In genomic region chr8:84186547-84186946, GRCm38 (mm10) we compare ENCODE assay signal across 8 mouse cellular contexts. TPM values are rescaled to one million over a fixed set of nuclear protein-coding genes. Genes with fewer than 3 reads are reported as not detected.
DNase-seq lines count a peak whose midpoint lies in the region; ATAC-seq and TF ChIP-seq lines count a peak whose summit lies in the region.

No protein-coding gene starts in this region.

- DNase-seq in ES-CJ7 (ENCODE audit: low read depth, low spot score): peak; percentile 99
- peak; percentile 56 for DNase-seq in c-Kit-negative CD71-positive TER-119-positive erythroid progenitor cells, embryonic 14.5 days (ENCODE audit: low read depth, low spot score)
- DNase-seq in heart, postnatal 14 days: peak; percentile 78 to 84
- peak; percentile 76 to 84 for DNase-seq in kidney, postnatal 4 days
- DNase-seq in lung, embryonic 14.5 days: peak; percentile 94
- peak; percentile 77 for DNase-seq in thymus, adult 2 months

- H3K4me3 ChIP-seq in forebrain, embryonic 12.5 days (replicated peaks): peak overlapping the region; percentile 28
- peak overlapping the region; percentile 36 for H3K4me3 ChIP-seq in lung, embryonic 14.5 days (ENCODE audit: low read depth, low read length)
- peak overlapping the region; percentile 29 for H3K4me3 ChIP-seq in neural tube, embryonic 15.5 days (replicated peaks)
- peak overlapping the region; percentile 69 for H3K4me3 ChIP-seq in thymus, adult 2 months (ENCODE audit: control insufficient read depth, insufficient read depth, low read length)

- no peaks in the 10 kb centered on the region for H3K9me3 ChIP-seq in forebrain, embryonic 12.5 days
- no peaks in the 10 kb centered on the region for H3K9me3 ChIP-seq in lung, embryonic 14.5 days (ENCODE audit: low read depth, low read length)
- H3K9me3 ChIP-seq in neural tube, embryonic 15.5 days (replicated peaks): no peaks in the 10 kb centered on the region

- H3K4me1 ChIP-seq in forebrain, embryonic 12.5 days: peaks cover 30% of the 10 kb centered on the region
- H3K4me1 ChIP-seq in lung, embryonic 14.5 days (ENCODE audit: insufficient read depth): peaks cover 15% of the 10 kb centered on the region
- H3K4me1 ChIP-seq in neural tube, embryonic 15.5 days: peaks cover 38% of the 10 kb centered on the region
- H3K4me1 ChIP-seq in thymus, adult 2 months (replicated peaks; ENCODE audit: control insufficient read depth, insufficient read depth, low read length): peaks cover 22% of the 10 kb centered on the region

- H3K36me3 ChIP-seq in forebrain, embryonic 12.5 days (replicated peaks): no peaks in the 10 kb centered on the region
- no peaks in the 10 kb centered on the region for H3K36me3 ChIP-seq in lung, embryonic 14.5 days (ENCODE audit: insufficient read depth)
- no peaks in the 10 kb centered on the region for H3K36me3 ChIP-seq in neural tube, embryonic 15.5 days
- no peaks in the 10 kb centered on the region for H3K36me3 ChIP-seq in thymus, adult 2 months (ENCODE audit: control insufficient read depth, insufficient read depth, low read length)

- 0% methylated on average over 12 of the region's 12 CpGs for WGBS in forebrain, embryonic 12.5 days
- under 1% methylated on average over 12 of the region's 12 CpGs for WGBS in lung, embryonic 14.5 days
- WGBS in neural tube, embryonic 15.5 days: 1% methylated on average over 12 of the region's 12 CpGs
- under 1% methylated on average over 12 of the region's 12 CpGs for WGBS in thymus, adult 2 months

- peak; percentile 98 for TF ChIP-seq CTCF in lung, embryonic 14.5 days (IDR thresholded peaks at IDR 0.05; ENCODE audit: low read depth)
- peak; percentile 91 for TF ChIP-seq CTCF in thymus, adult 2 months (IDR thresholded peaks at IDR 0.05; ENCODE audit: borderline replicate concordance, control insufficient read depth, extremely low read depth, insufficient read depth, low read length, poor library complexity)

- H3K9ac ChIP-seq in forebrain, embryonic 12.5 days: peak overlapping the region; percentile 30
- H3K9ac ChIP-seq in lung, embryonic 14.5 days: peak overlapping the region; percentile 48
- peak overlapping the region; percentile 45 for H3K9ac ChIP-seq in neural tube, embryonic 15.5 days (replicated peaks)

- peaks cover 11% of the 10 kb centered on the region; the same call in 1 of the 2 replicates for H3K27me3 ChIP-seq in forebrain, embryonic 12.5 days
- no peaks in the 10 kb centered on the region for H3K27me3 ChIP-seq in lung, embryonic 14.5 days (ENCODE audit: insufficient read depth, low read length)
- H3K27me3 ChIP-seq in neural tube, embryonic 15.5 days (replicated peaks): peaks cover 5% of the 10 kb centered on the region; the same call in 1 of the 2 replicates
- H3K27me3 ChIP-seq in thymus, adult 2 months (ENCODE audit: control insufficient read depth, insufficient read depth, low read length): no peaks in the 10 kb centered on the region

- no peak overlapping the region for H3K27ac ChIP-seq in forebrain, embryonic 12.5 days
- H3K27ac ChIP-seq in lung, embryonic 14.5 days (ENCODE audit: low read depth): peak overlapping the region; percentile 55; the same call in 1 of the 2 replicates
- H3K27ac ChIP-seq in neural tube, embryonic 15.5 days (replicated peaks): 0 out of 2 replicates have a peak overlapping the region, but pooled peaks have one; percentile 23
- H3K27ac ChIP-seq in thymus, adult 2 months (ENCODE audit: control insufficient read depth, insufficient read depth, low read length): peak overlapping the region; percentile 83

- intact Hi-C loops in heart, postnatal 14 days (cut with DNase I): loop anchor here (1.0 to 2.0 kb wide), 3 partner anchors 25 to 170 kb away; no protein-coding TSS in a partner anchor

- ATAC-seq in forebrain, embryonic 12.5 days (ENCODE audit: low FRiP score): peak; percentile 13; the same call in 1 of the 2 replicates
- peak; percentile 45; the same call in 1 of the 2 replicates for ATAC-seq in lung, embryonic 14.5 days (ENCODE audit: insufficient read depth)
- no peak for ATAC-seq in neural tube, embryonic 15.5 days (ENCODE audit: low FRiP score)

- peak; percentile 30; the same call in 1 of the 2 replicates for TF ChIP-seq POLR2A in thymus, adult 2 months (IDR thresholded peaks at IDR 0.05; ENCODE audit: control insufficient read depth, extremely low read depth, insufficient read depth, low read length, poor library complexity)

- peak overlapping the region; percentile 57 for H3K4me2 ChIP-seq in forebrain, embryonic 12.5 days
- H3K4me2 ChIP-seq in lung, embryonic 14.5 days: peak overlapping the region; percentile 87
- peak overlapping the region; percentile 64 for H3K4me2 ChIP-seq in neural tube, embryonic 15.5 days

RNA-seq across cellular contexts. Expression of gene Nanos3, which starts 1.5 kb away (rescaled TPM):
- polyA plus RNA-seq in forebrain, embryonic 12.5 days (2016; fragmentation: Nextera tagmentation; extraction: Ambion mirVana): 5.9 and 6.0 TPM in 2 replicates
- total RNA-seq in heart, postnatal 14 days (2021): 1 to 10 TPM; 1.8 to 2.0 TPM
- 2.8 and 4.2 TPM in 2 replicates for polyA plus RNA-seq in lung, embryonic 14.5 days (2014; fragmentation: Nextera tagmentation; extraction: Ambion mirVana)
- 7.4 and 11.9 TPM in 2 replicates for polyA plus RNA-seq in neural tube, embryonic 15.5 days (2015; fragmentation: Nextera tagmentation; extraction: Ambion mirVana)
- 5.5 and 8.5 TPM in 2 replicates for polyA plus RNA-seq in thymus, adult 2 months (2012; rRNA removed)

RNA-seq across cellular contexts. Expression of gene 4930432K21Rik, which starts 38.7 kb away (rescaled TPM):
- 2.1 and 2.3 TPM in 2 replicates for polyA plus RNA-seq in forebrain, embryonic 12.5 days (2016; fragmentation: Nextera tagmentation; extraction: Ambion mirVana)
- total RNA-seq in heart, postnatal 14 days (2021): under 1 TPM; 0.33 to 0.37 TPM
- polyA plus RNA-seq in lung, embryonic 14.5 days (2014; fragmentation: Nextera tagmentation; extraction: Ambion mirVana): 0.66 and 0.99 TPM in 2 replicates
- 2.0 and 2.6 TPM in 2 replicates for polyA plus RNA-seq in neural tube, embryonic 15.5 days (2015; fragmentation: Nextera tagmentation; extraction: Ambion mirVana)
- polyA plus RNA-seq in thymus, adult 2 months (2012; rRNA removed): 1.9 and 2.4 TPM in 2 replicates

RNA-seq across cellular contexts. Expression of gene Cc2d1a, which starts 38.8 kb away (rescaled TPM):
- 17.7 and 20.4 TPM in 2 replicates for polyA plus RNA-seq in forebrain, embryonic 12.5 days (2016; fragmentation: Nextera tagmentation; extraction: Ambion mirVana)
- total RNA-seq in heart, postnatal 14 days (2021): 10 to 100 TPM; 12.8 to 13.5 TPM
- polyA plus RNA-seq in lung, embryonic 14.5 days (2014; fragmentation: Nextera tagmentation; extraction: Ambion mirVana): 17.3 and 23.6 TPM in 2 replicates
- polyA plus RNA-seq in neural tube, embryonic 15.5 days (2015; fragmentation: Nextera tagmentation; extraction: Ambion mirVana): 41.3 and 43.7 TPM in 2 replicates
- 49.8 and 54.6 TPM in 2 replicates for polyA plus RNA-seq in thymus, adult 2 months (2012; rRNA removed)

RNA-seq across cellular contexts. Expression of gene Zswim4, which starts 50.3 kb away (rescaled TPM):
- 47.7 and 53.4 TPM in 2 replicates for polyA plus RNA-seq in forebrain, embryonic 12.5 days (2016; fragmentation: Nextera tagmentation; extraction: Ambion mirVana)
- total RNA-seq in heart, postnatal 14 days (2021): 10 to 100 TPM in 1 of 2 experiments, 1 to 10 TPM in 1; 9.1 to 10.1 TPM
- 13.9 and 14.4 TPM in 2 replicates for polyA plus RNA-seq in lung, embryonic 14.5 days (2014; fragmentation: Nextera tagmentation; extraction: Ambion mirVana)
- polyA plus RNA-seq in neural tube, embryonic 15.5 days (2015; fragmentation: Nextera tagmentation; extraction: Ambion mirVana): 14.8 and 16.0 TPM in 2 replicates
- polyA plus RNA-seq in thymus, adult 2 months (2012; rRNA removed): 53.0 and 59.0 TPM in 2 replicates
